Mouse (Mus musculus) neural tube, embryonic 14.5 days (tissue): ENCODE data around the gene Lhx1. TPM values are rescaled to one million over a fixed set of nuclear protein-coding genes. Genes with fewer than 3 reads are reported as not detected.

Source experiments
- ATAC-seq: fragments of 200-750 bp; cut with Nextera tagmentation; 2 replicates; pipeline ENCODE4 v1.8.0; 2017; ENCODE audit warnings: low read depth, mild to moderate bottlenecking, moderate TSS enrichment, moderate library complexity
- H3K27ac ChIP-seq: fragments of 300-500 bp; sonication (generic); 2 replicates; pipeline ENCODE4 v1.5.1; 2014; ENCODE audit warnings: low read depth, mild to moderate bottlenecking, control low read depth, low read length, moderate library complexity, mixed read lengths
- H3K27me3 ChIP-seq: fragments of 300-500 bp; sonication (generic); 2 replicates; pipeline ENCODE4 v1.6.1; 2014; ENCODE audit warnings: low read length; ENCODE audit not compliant: control insufficient read depth, insufficient read depth
- H3K36me3 ChIP-seq: fragments of 300-500 bp; sonication (generic); 2 replicates; pipeline ENCODE4 v1.6.1; 2014; ENCODE audit warnings: low read length, mixed read lengths; ENCODE audit not compliant: control insufficient read depth, insufficient read depth
- H3K4me1 ChIP-seq: fragments of 300-500 bp; sonication (generic); 2 replicates; pipeline ENCODE4 v1.6.1; 2014; ENCODE audit warnings: low read length; ENCODE audit not compliant: control insufficient read depth, insufficient read depth
- H3K4me2 ChIP-seq: fragments of 300-500 bp; sonication (generic); 2 replicates; pipeline ENCODE4 v1.6.1; 2014; ENCODE audit warnings: mild to moderate bottlenecking, low read depth, low read length, control low read depth
- H3K4me3 ChIP-seq: fragments of 300-500 bp; sonication (generic); 2 replicates; pipeline ENCODE4 v1.5.1; 2014; ENCODE audit warnings: low read depth, low read length, control low read depth, mixed read lengths
- H3K9ac ChIP-seq: fragments of 300-500 bp; sonication (generic); replicated peaks from 2 replicates; pipeline ENCODE4 v1.6.1; 2014; ENCODE audit warnings: low read depth, mild to moderate bottlenecking, control low read depth, low read length, mixed read lengths
- H3K9me3 ChIP-seq: fragments of 300-500 bp; sonication (generic); 2 replicates; pipeline ENCODE4 v1.6.1; 2016; ENCODE audit warnings: low read length; ENCODE audit not compliant: control insufficient read depth
- WGBS: fragments of 180-500 bp; shearing (Covaris S2); extraction: QIAGEN DNeasy Blood & Tissue Kit; methylation state at CpG from one replicate; pipeline ENCODE4 v1.1.7; 2014; 5-methylcytosine and 5-hydroxymethylcytosine counted together
- polyA plus RNA-seq: library from polyadenylated mRNA; unstranded; fragments of >200 nt; fragmentation: Nextera tagmentation; extraction: Ambion mirVana; gene quantifications from 2 replicates; pipeline ENCODE4 v1.2.1, GENCODE M21; 2014

Gene Lhx1
- polyA plus RNA-seq, 1 experiment from 2014 or later, result 48.0 TPM

GRCm38 (mm10) chr11:84480451-84480850 is 44.9 kb downstream of the Lhx1 start:
- WGBS, result 46% methylated on average over 3 of the region's 3 CpGs
- ATAC-seq, result no peak
- no peak overlapping the region for H3K4me2 ChIP-seq
- no peaks in the 10 kb centered on the region for H3K36me3 ChIP-seq
- no peak overlapping the region for H3K9ac ChIP-seq
- H3K27ac ChIP-seq, result no peak overlapping the region
- H3K4me3 ChIP-seq, result no peak overlapping the region
- no peaks in the 10 kb centered on the region for H3K9me3 ChIP-seq
- H3K27me3 ChIP-seq, result no peaks in the 10 kb centered on the region
- H3K4me1 ChIP-seq, result peaks cover 4% of the 10 kb centered on the region; the same call in 1 of the 2 replicates

GRCm38 (mm10) chr11:84476641-84477040 is 48.7 kb downstream of the Lhx1 start:
- H3K4me1 ChIP-seq, result no peaks in the 10 kb centered on the region
- H3K4me2 ChIP-seq, result no peak overlapping the region
- no peaks in the 10 kb centered on the region for H3K9me3 ChIP-seq
- ATAC-seq, result no peak
- no peak overlapping the region for H3K4me3 ChIP-seq
- H3K27ac ChIP-seq, result no peak overlapping the region
- 96% methylated on average over 2 of the region's 2 CpGs for WGBS
- H3K27me3 ChIP-seq, result no peaks in the 10 kb centered on the region
- no peak overlapping the region for H3K9ac ChIP-seq
- H3K36me3 ChIP-seq, result no peaks in the 10 kb centered on the region

- Histone ChIP-seq H3K4me2 (no peak overlapping the region), H3K9ac (no peak overlapping the region), H3K27me3 (no peaks in the 10 kb centered on the region), H3K9me3 (no peaks in the 10 kb centered on the region), H3K4me3 (no peak overlapping the region), H3K4me1 (no peaks in the 10 kb centered on the region), H3K27ac (no peak overlapping the region), H3K36me3 (no peaks in the 10 kb centered on the region)
- no peak for ATAC-seq
- WGBS, result 94% methylated on average over 4 of the region's 4 CpGs
Observed at GRCm38 (mm10) chr11:84475991-84476390, 49.3 kb downstream of the Lhx1 start.

GRCm38 (mm10) chr11:84473093-84473667 is 52.2 kb downstream of the Lhx1 start:
- H3K9ac ChIP-seq, result no peak overlapping the region
- no peaks in the 10 kb centered on the region for H3K4me1 ChIP-seq
- H3K36me3 ChIP-seq, result peaks cover 8% of the 10 kb centered on the region; the same call in 1 of the 2 replicates
- WGBS, result 85% methylated on average over 4 of the region's 4 CpGs
- no peak overlapping the region for H3K27ac ChIP-seq
- no peak overlapping the region for H3K4me2 ChIP-seq
- H3K9me3 ChIP-seq, result no peaks in the 10 kb centered on the region
- no peaks in the 10 kb centered on the region for H3K27me3 ChIP-seq
- ATAC-seq, result no peak
- no peak overlapping the region for H3K4me3 ChIP-seq

Other genes starting within 250 kb of the Lhx1 start
- gene Aatf, start 12.0 kb downstream of the Lhx1 start, polyA plus RNA-seq, result 44.1 and 47.1 TPM in 2 replicates